Mouse (Mus musculus) heart, embryonic 13.5 days (tissue): Measurements from ENCODE around the gene Gm10198. TPM values are rescaled to one million over a fixed set of nuclear protein-coding genes. Genes with fewer than 3 reads are reported as not detected.

Source experiments
- ATAC-seq: fragments of 200-750 bp; cut with Nextera tagmentation; 2 replicates; pipeline ENCODE4 v1.8.0; 2017; ENCODE audit warnings: moderate TSS enrichment; ENCODE audit not compliant: insufficient number of reproducible peaks, low FRiP score, low TSS enrichment; ENCODE audit errors: extremely low read depth
- H3K27ac ChIP-seq: fragments of 300-500 bp; sonication (generic); replicated peaks from 2 replicates; pipeline ENCODE4 v1.5.1; 2015; ENCODE audit warnings: moderate library complexity, mild to moderate bottlenecking, inconsistent platforms
- H3K27me3 ChIP-seq: fragments of 300-500 bp; sonication (generic); replicated peaks from 2 replicates; pipeline ENCODE4 v1.6.1; 2015; ENCODE audit warnings: mild to moderate bottlenecking, inconsistent platforms
- H3K36me3 ChIP-seq: fragments of 300-500 bp; sonication (generic); 2 replicates; pipeline ENCODE4 v1.6.1; 2015; ENCODE audit warnings: mild to moderate bottlenecking, inconsistent platforms
- H3K4me1 ChIP-seq: fragments of 300-500 bp; sonication (generic); 2 replicates; pipeline ENCODE4 v1.6.1; 2015; ENCODE audit warnings: inconsistent platforms
- H3K4me2 ChIP-seq: fragments of 300-500 bp; sonication (generic); 2 replicates; pipeline ENCODE4 v1.6.1; 2015; ENCODE audit warnings: inconsistent platforms, mild to moderate bottlenecking, moderate library complexity
- H3K4me3 ChIP-seq: fragments of 300-500 bp; sonication (generic); 2 replicates; pipeline ENCODE4 v1.5.1; 2015; ENCODE audit warnings: moderate library complexity, mild to moderate bottlenecking, inconsistent platforms
- H3K9ac ChIP-seq: fragments of 300-500 bp; sonication (generic); 2 replicates; pipeline ENCODE4 v1.6.1; 2015; ENCODE audit warnings: inconsistent platforms, mild to moderate bottlenecking, moderate library complexity
- H3K9me3 ChIP-seq: fragments of 300-500 bp; sonication (generic); 2 replicates; pipeline ENCODE4 v1.6.1; 2016; ENCODE audit warnings: inconsistent platforms
- WGBS: fragments of 180-500 bp; shearing (Covaris S2); methylation state at CpG from one replicate; pipeline ENCODE4 v1.1.7; 2015; ENCODE audit warnings: mixed read lengths; 5-methylcytosine and 5-hydroxymethylcytosine counted together
- polyA plus RNA-seq: library from polyadenylated mRNA; unstranded; fragments of >200 nt; fragmentation: Nextera tagmentation; extraction: Ambion mirVana; gene quantifications from 2 replicates; pipeline ENCODE4 v1.2.1, GENCODE M21; 2015

The Gm10198 gene
- polyA plus RNA-seq, 1 experiment from 2014 or later, result not detected

GRCm38 (mm10) chr13:111598111-111598510 is 5.5 kb downstream of the Gm10198 start:
- no peak overlapping the region for H3K4me3 ChIP-seq
- no peaks in the 10 kb centered on the region for H3K9me3 ChIP-seq
- H3K9ac ChIP-seq, result no peak overlapping the region
- no peak overlapping the region for H3K27ac ChIP-seq
- H3K4me2 ChIP-seq, result no peak overlapping the region
- no peaks in the 10 kb centered on the region for H3K36me3 ChIP-seq
- 82% methylated on average over 7 of the region's 7 CpGs for WGBS
- no peaks in the 10 kb centered on the region; the same call in 1 of the 2 replicates for H3K27me3 ChIP-seq
- ATAC-seq, result no peak
- no peaks in the 10 kb centered on the region for H3K4me1 ChIP-seq

DNA sequence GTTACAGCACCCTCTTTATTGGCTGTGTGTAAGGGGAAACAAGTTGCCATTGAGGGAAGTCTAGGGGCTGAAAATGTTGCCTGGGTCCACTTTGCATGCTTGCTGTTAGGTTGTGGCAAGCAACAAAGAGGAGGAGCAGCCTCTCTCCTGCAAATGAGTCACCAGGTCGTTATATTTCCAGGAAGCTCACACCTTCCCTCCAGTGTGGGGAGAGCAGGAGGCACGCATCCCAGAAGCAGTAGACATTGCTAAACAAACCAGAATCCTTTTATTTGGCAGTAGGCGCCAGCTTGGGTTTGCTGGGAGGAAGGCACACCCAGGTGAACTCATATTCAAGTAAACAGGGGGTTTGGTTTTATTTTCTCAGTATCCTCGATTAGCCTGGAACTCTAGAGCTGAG is 8.8 kb downstream of the Gm10198 start:
- 71% methylated on average over 4 of the region's 4 CpGs for WGBS
- no peak overlapping the region for H3K27ac ChIP-seq
- no peaks in the 10 kb centered on the region; the same call in 1 of the 2 replicates for H3K27me3 ChIP-seq
- no peak overlapping the region for H3K4me2 ChIP-seq
- no peaks in the 10 kb centered on the region for H3K4me1 ChIP-seq
- no peak overlapping the region for H3K4me3 ChIP-seq
- H3K36me3 ChIP-seq, result no peaks in the 10 kb centered on the region
- ATAC-seq, result no peak
- no peaks in the 10 kb centered on the region for H3K9me3 ChIP-seq
- H3K9ac ChIP-seq, result no peak overlapping the region

- Histone ChIP-seq H3K4me2 (no peak overlapping the region), H3K9ac (no peak overlapping the region), H3K27ac (no peak overlapping the region), H3K27me3 (no peaks in the 10 kb centered on the region), H3K9me3 (peaks cover 2% of the 10 kb centered on the region; the same call in 1 of the 2 replicates), H3K4me1 (no peaks in the 10 kb centered on the region), H3K4me3 (no peak overlapping the region), H3K36me3 (no peaks in the 10 kb centered on the region)
- ATAC-seq, result no peak
- 81% methylated on average over 5 of the region's 5 CpGs for WGBS
These were observed 12.2 kb downstream of the Gm10198 start for GRCm38 (mm10) chr13:111604826-111605225.

DNA sequence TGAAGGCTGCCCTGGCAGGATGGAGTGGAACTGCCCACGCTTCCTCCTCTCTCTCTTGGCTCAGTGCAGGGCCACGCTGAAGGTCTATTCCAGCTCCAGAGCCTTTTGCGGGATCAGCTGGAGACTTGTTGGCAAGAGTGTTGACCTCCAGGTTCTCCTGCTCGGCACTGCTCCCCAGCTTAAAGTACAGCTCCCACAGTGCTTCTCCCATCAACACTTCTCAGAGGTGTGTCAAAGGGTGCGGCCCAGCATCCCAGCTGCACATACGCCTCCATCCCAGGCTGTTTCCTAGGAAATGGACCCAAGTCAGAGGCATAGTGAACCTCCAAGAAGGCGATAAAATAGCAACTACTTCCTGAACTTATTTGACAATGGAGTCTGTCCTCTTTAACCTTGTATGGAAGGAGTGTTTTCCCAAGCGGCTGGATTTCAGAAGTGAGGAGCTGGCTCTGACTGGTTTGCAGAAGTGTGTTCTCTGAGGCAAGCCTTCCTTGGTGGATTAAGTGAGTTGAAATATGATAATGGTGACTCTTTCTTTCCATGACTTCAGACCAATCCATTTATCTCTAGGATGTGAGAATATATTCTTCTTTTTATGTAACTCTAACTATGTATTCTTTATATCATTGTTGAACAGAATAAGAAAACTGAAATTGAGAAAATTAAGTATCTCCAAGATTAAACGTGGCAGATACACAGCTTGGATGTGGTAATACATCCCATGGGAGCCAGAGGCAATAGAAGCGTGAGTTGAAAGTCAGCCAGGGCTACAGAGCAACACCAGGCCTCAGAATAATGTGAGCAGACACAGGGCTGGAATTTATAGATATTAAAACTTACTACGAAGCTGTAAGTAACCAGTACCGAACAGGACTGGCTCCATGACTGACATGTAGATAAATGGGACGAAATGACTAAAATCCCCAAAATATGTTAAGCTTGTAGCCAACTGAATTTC is 23.9 kb downstream of the Gm10198 start:
- 0 out of 2 replicates have a peak overlapping the region, but pooled peaks have one; percentile 17 for H3K27ac ChIP-seq
- H3K9me3 ChIP-seq, result no peaks in the 10 kb centered on the region
- no peaks in the 10 kb centered on the region for H3K36me3 ChIP-seq
- 69% methylated on average over 13 of the region's 13 CpGs for WGBS
- no peak overlapping the region for H3K4me2 ChIP-seq
- 0 out of 2 replicates have a peak, but pooled peaks cover 4% of the 10 kb centered on the region for H3K4me1 ChIP-seq
- no peak overlapping the region for H3K4me3 ChIP-seq
- H3K9ac ChIP-seq, result no peak overlapping the region
- no peaks in the 10 kb centered on the region for H3K27me3 ChIP-seq
- ATAC-seq, result no peak

GRCm38 (mm10) chr13:111620433-111620832 is 27.8 kb downstream of the Gm10198 start:
- Histone ChIP-seq H3K27ac (no peak overlapping the region), H3K4me2 (no peak overlapping the region), H3K36me3 (no peaks in the 10 kb centered on the region), H3K27me3 (no peaks in the 10 kb centered on the region), H3K4me1 (0 out of 2 replicates have a peak, but pooled peaks cover 4% of the 10 kb centered on the region), H3K9me3 (no peaks in the 10 kb centered on the region), H3K4me3 (no peak overlapping the region), H3K9ac (no peak overlapping the region)
- 69% methylated on average over 4 of the region's 4 CpGs for WGBS
- ATAC-seq, result no peak

GRCm38 (mm10) chr13:111622425-111622824 is 29.8 kb downstream of the Gm10198 start:
- WGBS, result 81% methylated on average over 3 of the region's 3 CpGs
- no peaks in the 10 kb centered on the region for H3K27me3 ChIP-seq
- no peak for ATAC-seq

DNA sequence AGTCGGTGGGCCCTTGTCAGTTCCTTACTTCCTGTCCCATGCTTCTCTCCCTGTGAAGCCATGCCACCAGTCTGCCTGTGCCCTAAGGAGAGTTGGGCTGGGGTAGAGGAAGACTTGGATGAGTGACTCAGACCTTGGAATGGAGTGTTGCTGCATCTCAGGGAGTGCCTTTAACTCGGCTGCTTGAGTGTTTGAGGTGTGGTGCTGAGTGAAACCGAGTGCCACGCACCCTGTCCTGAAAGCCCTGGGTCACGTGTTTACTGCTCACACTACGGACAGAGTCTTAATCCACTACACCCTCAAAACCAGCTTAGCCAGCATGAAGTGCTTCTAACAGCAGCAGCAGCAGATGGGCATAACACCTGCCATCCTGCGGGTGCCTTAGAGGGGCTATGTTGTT is 30.5 kb downstream of the Gm10198 start:
- ATAC-seq, result no peak
- Histone ChIP-seq H3K27me3 (no peaks in the 10 kb centered on the region), H3K36me3 (no peaks in the 10 kb centered on the region), H3K27ac (no peak overlapping the region), H3K4me1 (no peaks in the 10 kb centered on the region), H3K4me3 (no peak overlapping the region), H3K4me2 (no peak overlapping the region), H3K9ac (no peak overlapping the region), H3K9me3 (no peaks in the 10 kb centered on the region)
- WGBS, result 71% methylated on average over 7 of the region's 7 CpGs

More at GRCm38 (mm10) chr13:111622425-111622824, 29.8 kb downstream of the Gm10198 start:
- Histone ChIP-seq H3K36me3 (no peaks in the 10 kb centered on the region), H3K4me2 (no peak overlapping the region), H3K9me3 (no peaks in the 10 kb centered on the region), H3K4me1 (no peaks in the 10 kb centered on the region), H3K27ac (no peak overlapping the region), H3K4me3 (no peak overlapping the region), H3K9ac (no peak overlapping the region)

GRCm38 (mm10) chr13:111624115-111624514 is 31.5 kb downstream of the Gm10198 start:
- Histone ChIP-seq H3K27me3 (no peaks in the 10 kb centered on the region), H3K27ac (no peak overlapping the region), H3K36me3 (no peaks in the 10 kb centered on the region), H3K9ac (no peak overlapping the region), H3K4me1 (no peaks in the 10 kb centered on the region), H3K4me3 (no peak overlapping the region), H3K9me3 (no peaks in the 10 kb centered on the region), H3K4me2 (no peak overlapping the region)
- 61% methylated on average over 6 of the region's 6 CpGs for WGBS
- ATAC-seq, result no peak

DNA sequence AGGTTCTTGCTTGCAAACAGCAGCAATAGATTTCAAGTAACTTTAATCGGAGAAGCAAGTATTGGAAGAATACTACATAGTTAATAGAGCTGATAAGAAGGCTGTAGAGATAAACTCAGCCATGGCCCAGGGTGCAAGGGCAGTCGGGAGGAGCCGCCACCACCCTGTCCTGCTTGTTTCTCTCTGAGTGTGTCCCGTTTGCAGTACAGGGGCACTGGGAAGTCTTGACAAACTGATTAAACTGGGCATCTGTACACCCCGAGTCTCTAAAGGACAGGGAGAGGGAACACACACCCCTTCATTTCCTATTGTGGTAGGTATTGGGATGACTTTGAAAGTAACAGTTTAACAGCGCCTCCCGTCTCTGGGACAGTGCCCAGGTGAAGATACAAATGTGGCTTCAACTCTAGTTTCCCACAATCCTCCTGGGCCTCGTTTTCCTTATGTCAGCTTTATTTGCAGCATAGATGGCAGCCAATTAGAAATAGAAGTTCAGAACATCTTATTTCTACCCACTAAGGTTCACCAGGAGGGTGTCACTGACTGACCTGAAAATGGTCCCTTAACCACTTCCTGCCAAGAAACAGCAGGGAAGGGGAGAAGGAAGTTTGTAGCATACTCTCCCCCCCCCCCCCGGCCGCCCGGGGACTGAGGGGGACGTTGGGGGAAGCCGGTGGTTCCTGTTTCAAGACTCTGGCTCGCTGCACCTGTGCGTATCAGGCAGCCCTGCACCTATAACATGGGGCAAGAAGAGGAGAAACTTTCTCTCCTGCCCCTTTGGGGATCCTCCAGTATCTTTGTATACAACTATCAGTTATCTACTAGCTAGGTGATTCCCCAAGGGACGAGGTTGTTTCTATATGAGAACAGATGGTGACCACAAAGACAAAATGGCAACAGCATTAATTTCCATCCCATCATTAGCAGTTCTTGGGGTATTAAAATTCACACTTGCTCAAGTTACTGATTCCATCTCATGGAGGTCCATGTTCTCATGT is 41.9 kb downstream of the Gm10198 start:
- H3K9ac ChIP-seq, result no peak overlapping the region
- H3K27ac ChIP-seq, result no peak overlapping the region
- H3K4me1 ChIP-seq, result no peaks in the 10 kb centered on the region
- no peaks in the 10 kb centered on the region for H3K36me3 ChIP-seq
- H3K4me2 ChIP-seq, result no peak overlapping the region
- no peak for ATAC-seq
- H3K4me3 ChIP-seq, result no peak overlapping the region
- peaks cover 5% of the 10 kb centered on the region; the same call in 1 of the 2 replicates for H3K9me3 ChIP-seq
- WGBS, result 76% methylated on average over 16 of the region's 16 CpGs
- H3K27me3 ChIP-seq, result no peaks in the 10 kb centered on the region

- Histone ChIP-seq H3K4me2 (no peak overlapping the region), H3K4me3 (no peak overlapping the region), H3K9ac (no peak overlapping the region), H3K9me3 (peaks cover 5% of the 10 kb centered on the region; the same call in 1 of the 2 replicates), H3K4me1 (no peaks in the 10 kb centered on the region), H3K27me3 (no peaks in the 10 kb centered on the region), H3K36me3 (no peaks in the 10 kb centered on the region), H3K27ac (no peak overlapping the region)
- 75% methylated on average over 6 of the region's 6 CpGs for WGBS
- ATAC-seq, result no peak
These were observed 47.7 kb downstream of the Gm10198 start for GRCm38 (mm10) chr13:111640319-111640718.
